Mouse (Mus musculus): ENCODE data around the gene Rtl5.
"Not testable (repeated sequence)": the region's sequence is repeated elsewhere in the genome, so short reads cannot be mapped to it uniquely, and the experiment has no call there.

The Rtl5 gene

DNA sequence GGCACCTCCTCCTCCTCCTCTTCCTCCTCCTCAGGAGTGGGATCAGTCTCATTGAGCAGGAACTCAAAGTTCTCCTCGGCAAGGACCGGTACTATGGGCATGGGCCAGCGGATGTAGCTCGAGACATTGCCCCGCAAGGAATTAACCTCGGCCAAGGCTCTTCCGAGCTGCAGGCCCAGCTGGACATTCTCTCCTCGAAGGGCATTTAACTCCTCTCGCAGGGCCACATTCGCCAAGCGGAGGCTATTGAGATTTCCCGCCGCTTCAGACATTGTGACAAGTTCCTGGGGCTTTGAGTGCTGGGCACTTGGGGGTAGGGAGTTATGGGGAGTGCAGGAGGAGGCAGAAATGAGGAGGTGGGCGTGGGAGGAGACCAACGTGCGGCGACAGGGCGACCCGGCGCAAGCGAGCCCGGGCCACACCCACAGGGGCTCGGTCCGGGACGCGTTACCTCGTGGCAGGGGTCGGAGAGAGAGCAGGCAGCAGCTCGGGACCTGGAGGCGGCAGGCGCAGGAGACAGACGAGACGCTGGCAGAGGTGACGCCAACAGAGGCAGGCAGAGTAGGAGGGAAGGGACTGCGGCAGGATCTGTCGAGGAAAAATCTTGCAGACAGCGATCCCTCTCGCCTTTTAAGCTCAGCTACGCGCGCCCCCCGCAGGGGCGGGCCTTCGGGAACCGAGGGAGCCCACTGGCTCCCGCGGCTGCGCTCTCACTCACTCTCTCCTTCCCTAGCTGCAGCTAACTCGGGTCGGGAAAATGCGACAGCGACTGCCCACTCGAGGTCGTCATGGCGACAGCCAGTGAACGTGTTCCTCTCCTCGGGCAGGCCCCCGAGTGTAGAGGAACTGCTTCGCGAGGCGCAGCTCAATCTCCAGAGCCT lies at the start of gene Rtl5:
Gene Rtl5, minus strand, starts transcription at position 714 of the 881 bp plus-strand sequence.
- Histone ChIP-seq H3K4me1 (replicated peaks; ENCODE audit: low read depth, low read length) (peaks cover 10% of the 10 kb centered on the region), H3K4me3 (replicated peaks; ENCODE audit: low read length) (peak within 1 kb of the TSS; percentile 71), H3K9me3 (ENCODE audit: low read length) (peaks cover 12% of the 10 kb centered on the region)

GRCm38 (mm10) chrX:102119042-102119864 lies 48.1 kb upstream of the Rtl5 start, which contains the start of gene Pin4:
Gene Pin4, plus strand, starts transcription at chrX:102119447.
- TF ChIP-seq NANOG (IDR thresholded peaks at IDR 0.05; ENCODE audit: borderline replicate concordance, low read length) (no peak), CTCF (conservative IDR thresholded peaks at IDR 0.05; ENCODE audit: low read length) (no peak), POU5F1 (IDR thresholded peaks at IDR 0.05; ENCODE audit: borderline replicate concordance, low read length) (no peak)
- Histone ChIP-seq H3K9me3 (ENCODE audit: low read length) (no peaks in the 10 kb centered on the region), H3K4me3 (replicated peaks; ENCODE audit: low read length) (peak within 1 kb of the TSS; percentile 90), H3K36me3 (ENCODE audit: insufficient read depth, low read length) (peaks cover 17% of the 10 kb centered on the region), H3K4me1 (replicated peaks; ENCODE audit: low read depth, low read length) (peaks cover 7% of the 10 kb centered on the region), H3K27me3 (ENCODE audit: insufficient read depth, low read length) (no peaks in the 10 kb centered on the region)

More for the DNA sequence above, at the start of gene Rtl5:
- Histone ChIP-seq H3K36me3 (ENCODE audit: insufficient read depth, low read length) (no peaks in the 10 kb centered on the region), H3K27me3 (ENCODE audit: insufficient read depth, low read length) (peaks cover 51% of the 10 kb centered on the region)
- TF ChIP-seq CTCF (conservative IDR thresholded peaks at IDR 0.05; ENCODE audit: low read length) (no peak), POU5F1 (IDR thresholded peaks at IDR 0.05; ENCODE audit: borderline replicate concordance, low read length) (no peak), NANOG (IDR thresholded peaks at IDR 0.05; ENCODE audit: borderline replicate concordance, low read length) (no peak)

GRCm38 (mm10) chrX:102115676-102116075 lies 44.6 kb upstream of the Rtl5 start:
- no peak overlapping the region for H3K4me3 ChIP-seq (replicated peaks; ENCODE audit: low read length)
- H3K27me3 ChIP-seq (ENCODE audit: insufficient read depth, low read length): no peaks in the 10 kb centered on the region
- H3K9me3 ChIP-seq (ENCODE audit: low read length): no peaks in the 10 kb centered on the region
- no peaks in the 10 kb centered on the region for H3K36me3 ChIP-seq (ENCODE audit: insufficient read depth, low read length)
- H3K4me1 ChIP-seq (replicated peaks; ENCODE audit: low read depth, low read length): peaks cover 6% of the 10 kb centered on the region
- TF ChIP-seq CTCF (conservative IDR thresholded peaks at IDR 0.05; ENCODE audit: low read length) (no peak), NANOG (IDR thresholded peaks at IDR 0.05; ENCODE audit: borderline replicate concordance, low read length) (no peak), POU5F1 (IDR thresholded peaks at IDR 0.05; ENCODE audit: borderline replicate concordance, low read length) (no peak)

GRCm38 (mm10) chrX:102109349-102109748 lies 38.2 kb upstream of the Rtl5 start:
- not testable (repeated sequence) for H3K36me3 ChIP-seq (ENCODE audit: insufficient read depth, low read length); H3K9me3 ChIP-seq (ENCODE audit: low read length); H3K4me1 ChIP-seq (replicated peaks; ENCODE audit: low read depth, low read length); H3K4me3 ChIP-seq (replicated peaks; ENCODE audit: low read length); H3K27me3 ChIP-seq (ENCODE audit: insufficient read depth, low read length)

GRCm38 (mm10) chrX:102103830-102104229 lies 32.7 kb upstream of the Rtl5 start:
- not testable (repeated sequence) for H3K4me3 ChIP-seq (replicated peaks; ENCODE audit: low read length); H3K36me3 ChIP-seq (ENCODE audit: insufficient read depth, low read length); H3K27me3 ChIP-seq (ENCODE audit: insufficient read depth, low read length)

DNA sequence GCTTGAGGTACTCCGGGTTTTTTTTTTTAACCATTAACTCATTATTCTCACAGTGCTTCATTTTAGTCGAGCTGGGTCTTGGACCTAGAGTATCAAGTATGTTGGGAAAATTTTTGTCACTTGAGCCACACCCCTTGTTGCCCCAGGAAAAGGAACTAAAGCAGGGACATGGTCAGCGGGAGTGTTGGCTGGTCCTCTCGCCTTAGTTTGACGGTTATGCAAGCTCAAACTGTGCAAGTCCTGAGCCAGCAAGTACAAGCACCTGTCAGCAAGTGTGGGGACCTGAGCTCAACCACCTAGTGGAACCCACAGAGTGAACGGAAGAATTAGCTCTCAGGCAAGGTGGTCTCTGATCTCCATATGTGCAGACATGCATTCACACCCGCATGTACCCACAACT lies 30.8 kb upstream of the Rtl5 start:
- no peak overlapping the region for H3K4me3 ChIP-seq (replicated peaks; ENCODE audit: low read length)
- no peaks in the 10 kb centered on the region for H3K36me3 ChIP-seq (ENCODE audit: insufficient read depth, low read length)
- H3K9me3 ChIP-seq (ENCODE audit: low read length): no peaks in the 10 kb centered on the region
- no peaks in the 10 kb centered on the region for H3K27me3 ChIP-seq (ENCODE audit: insufficient read depth, low read length)
- TF ChIP-seq CTCF (conservative IDR thresholded peaks at IDR 0.05; ENCODE audit: low read length) (no peak), POU5F1 (IDR thresholded peaks at IDR 0.05; ENCODE audit: borderline replicate concordance, low read length) (no peak), NANOG (IDR thresholded peaks at IDR 0.05; ENCODE audit: borderline replicate concordance, low read length) (no peak)
- H3K4me1 ChIP-seq (replicated peaks; ENCODE audit: low read depth, low read length): no peaks in the 10 kb centered on the region

More at GRCm38 (mm10) chrX:102103830-102104229, 32.7 kb upstream of the Rtl5 start:
- not testable (repeated sequence) for H3K4me1 ChIP-seq (replicated peaks; ENCODE audit: low read depth, low read length); H3K9me3 ChIP-seq (ENCODE audit: low read length)

DNA sequence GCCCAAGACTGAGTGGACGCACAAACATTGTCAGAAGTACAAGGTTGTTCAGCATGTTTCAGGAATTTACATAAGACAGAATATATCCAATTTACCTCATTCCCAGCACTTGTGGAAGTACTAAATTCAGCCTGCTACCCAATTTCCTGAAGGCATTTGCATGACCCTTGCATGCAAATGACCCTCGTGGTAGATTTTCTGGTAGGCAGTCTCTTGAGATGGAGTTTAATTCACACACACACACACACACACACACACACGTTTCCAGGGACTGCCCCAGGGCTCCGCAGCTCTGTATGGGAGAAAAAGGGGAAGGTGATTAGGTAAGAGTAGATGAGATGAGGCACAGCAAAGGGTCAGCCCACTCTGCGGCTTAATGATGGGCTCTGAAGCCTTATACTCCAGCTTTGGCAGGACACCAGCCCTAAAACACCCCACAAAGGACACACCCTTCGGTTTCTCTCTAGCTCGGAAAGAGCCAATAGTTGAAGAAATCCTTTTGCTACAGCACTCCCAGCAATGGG lies 23.3 kb upstream of the Rtl5 start:
- Histone ChIP-seq H3K36me3 (ENCODE audit: insufficient read depth, low read length) (no peaks in the 10 kb centered on the region), H3K4me3 (replicated peaks; ENCODE audit: low read length) (no peak overlapping the region), H3K4me1 (replicated peaks; ENCODE audit: low read depth, low read length) (no peaks in the 10 kb centered on the region), H3K27me3 (ENCODE audit: insufficient read depth, low read length) (no peaks in the 10 kb centered on the region), H3K9me3 (ENCODE audit: low read length) (no peaks in the 10 kb centered on the region)
- TF ChIP-seq NANOG (IDR thresholded peaks at IDR 0.05; ENCODE audit: borderline replicate concordance, low read length) (no peak), CTCF (conservative IDR thresholded peaks at IDR 0.05; ENCODE audit: low read length) (no peak), POU5F1 (IDR thresholded peaks at IDR 0.05; ENCODE audit: borderline replicate concordance, low read length) (no peak)

- H3K27me3 ChIP-seq (ENCODE audit: insufficient read depth, low read length): no peaks in the 10 kb centered on the region
- H3K9me3 ChIP-seq (ENCODE audit: low read length): no peaks in the 10 kb centered on the region
- H3K36me3 ChIP-seq (ENCODE audit: insufficient read depth, low read length): no peaks in the 10 kb centered on the region
- H3K4me3 ChIP-seq (replicated peaks; ENCODE audit: low read length): no peak overlapping the region
- no peaks in the 10 kb centered on the region for H3K4me1 ChIP-seq (replicated peaks; ENCODE audit: low read depth, low read length)
- no peak for TF ChIP-seq POU5F1 (IDR thresholded peaks at IDR 0.05; ENCODE audit: borderline replicate concordance, low read length)
- TF ChIP-seq CTCF (conservative IDR thresholded peaks at IDR 0.05; ENCODE audit: low read length): no peak
- TF ChIP-seq NANOG (IDR thresholded peaks at IDR 0.05; ENCODE audit: borderline replicate concordance, low read length): no peak
Observed at GRCm38 (mm10) chrX:102090605-102091004, 19.5 kb upstream of the Rtl5 start.
